Mouse (Mus musculus) C2C12 (cell line): ENCODE measurements at regions not wholly inside any gene's neighbourhood (a gene's known extent, or its start where the extent isn't known, plus 50 kb on each side); places are given as distances from the start of the nearest gene placed in this dataset.

Experiments used
- CTCF ChIP-seq: IDR thresholded peaks from one replicate; pipeline ENCODE4 v1.5.1; 2011; ENCODE audit not compliant: control insufficient read depth, insufficient read depth, insufficient read length
- MAX ChIP-seq: IDR thresholded peaks from one replicate; pipeline ENCODE4 v1.6.1; 2011; ENCODE audit warnings: mild to moderate bottlenecking, control low read depth
- MYOG ChIP-seq: IDR thresholded peaks from one replicate; pipeline ENCODE4 v1.6.1; 2011; ENCODE audit not compliant: control insufficient read depth, insufficient read length; ENCODE audit errors: extremely low read depth
- USF1 ChIP-seq: IDR thresholded peaks from one replicate; pipeline ENCODE4 v1.6.1; 2011; ENCODE audit warnings: low read depth, mild to moderate bottlenecking, control low read depth, moderate library complexity

DNA sequence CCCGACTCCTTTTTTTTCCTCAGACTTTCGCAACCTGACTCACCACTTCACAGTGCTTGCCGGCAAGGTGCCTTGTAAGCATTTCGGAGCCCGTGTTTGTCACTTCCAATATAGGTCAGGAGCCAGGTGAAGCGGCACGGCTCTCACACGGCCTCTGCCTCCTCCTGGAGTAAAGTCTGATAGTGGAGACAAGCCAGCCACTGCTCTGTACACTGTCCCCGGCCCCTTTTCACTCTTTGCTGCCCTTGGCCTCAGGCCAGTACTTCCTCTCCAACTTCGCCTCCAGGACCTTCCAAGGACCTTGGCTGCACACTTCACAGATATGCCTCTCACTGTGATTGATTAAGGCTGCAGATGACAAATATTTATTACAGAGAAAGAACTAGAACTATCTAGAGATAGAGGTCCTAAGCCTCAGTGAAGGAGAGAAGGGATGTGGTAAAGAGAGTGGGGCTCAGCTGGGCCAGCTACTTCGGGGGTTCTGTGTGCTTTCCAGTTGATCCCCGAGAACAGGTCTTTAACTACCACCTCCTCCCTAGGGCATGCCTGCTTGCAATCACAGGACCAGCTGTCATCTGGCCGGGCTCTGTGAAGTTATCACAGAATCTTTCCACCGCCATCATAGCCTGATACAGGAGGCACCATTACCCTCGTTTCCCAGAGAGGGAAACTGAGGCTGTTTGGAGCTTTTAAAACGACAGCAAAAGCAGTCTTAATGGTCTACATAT lies 204.2 kb downstream of the Trim29 start:
- TF ChIP-seq USF1 = no peak
- no peak for TF ChIP-seq MAX
- TF ChIP-seq CTCF = no peak
- no peak for TF ChIP-seq MYOG
